Mouse (Mus musculus) liver (tissue): ENCODE measurements at regions not wholly inside any gene's neighbourhood (a gene's known extent, or its start where the extent isn't known, plus 50 kb on each side); places are given as distances from the start of the nearest gene placed in this dataset.

Experiments
- DNase-seq: peaks from one replicate; pipeline ENCODE4 v3.0.0-alpha.2; 2020; ENCODE audit warnings: mixed read lengths

DNA sequence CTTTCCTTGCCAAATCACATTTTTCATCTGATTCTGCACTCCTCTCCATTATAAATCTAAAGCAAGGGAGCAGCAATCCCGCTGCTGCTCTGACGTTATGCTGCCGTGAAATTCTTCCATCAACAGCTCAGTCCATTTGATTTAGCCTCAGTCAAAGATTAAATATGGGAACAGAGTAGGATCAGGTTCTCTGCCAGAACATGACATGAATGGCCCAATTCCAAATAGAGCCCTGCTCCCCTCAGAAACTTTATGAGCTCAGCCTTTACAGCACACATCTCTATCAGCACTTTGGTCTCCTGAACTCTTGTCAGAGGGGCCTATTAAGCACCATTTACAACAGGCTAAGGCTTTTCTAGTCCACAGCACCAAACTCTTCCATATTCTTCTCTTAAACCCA is 332.3 kb downstream of the Prr30 start:
- DNase-seq, result no peak

DNA sequence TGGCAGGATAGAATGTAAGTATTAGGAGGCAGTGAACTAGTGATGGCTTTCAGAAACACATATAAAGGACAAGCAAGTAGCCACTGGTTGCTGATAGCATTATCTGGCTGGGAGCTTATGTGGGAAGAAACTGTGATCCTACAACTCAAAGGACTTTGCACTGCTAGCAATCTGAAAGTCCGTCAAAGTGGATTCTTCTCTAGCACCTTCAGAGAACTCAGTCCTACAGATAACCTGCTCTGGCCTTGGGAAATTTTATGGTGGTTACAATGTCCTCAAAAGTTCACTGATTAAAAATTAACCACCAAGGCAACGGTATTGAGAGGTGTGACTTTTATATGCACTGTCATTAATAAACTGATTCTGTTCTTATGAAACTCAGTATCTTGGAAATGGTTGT is 335.3 kb downstream of the Prr30 start:
- no peak for DNase-seq

DNA sequence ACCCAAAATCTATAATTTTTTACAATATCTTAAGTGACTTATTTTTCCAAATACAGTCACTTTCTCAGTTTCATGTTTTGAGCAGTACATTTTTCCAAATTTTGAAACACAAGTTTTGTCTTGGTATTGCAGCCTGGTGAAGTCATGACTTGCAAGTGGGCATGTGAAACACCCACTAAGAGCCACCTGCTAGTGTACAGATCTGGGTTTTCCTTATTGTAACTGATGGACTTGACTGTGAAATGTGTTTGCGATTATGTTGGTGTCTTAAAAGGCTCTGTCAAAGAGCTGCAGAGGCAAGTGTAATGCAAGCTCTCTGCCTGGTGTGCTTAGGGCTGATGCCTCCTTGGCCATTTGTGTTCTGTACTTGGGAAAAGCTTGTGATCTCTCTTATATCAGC is 336.0 kb downstream of the Prr30 start:
- no peak for DNase-seq

DNA sequence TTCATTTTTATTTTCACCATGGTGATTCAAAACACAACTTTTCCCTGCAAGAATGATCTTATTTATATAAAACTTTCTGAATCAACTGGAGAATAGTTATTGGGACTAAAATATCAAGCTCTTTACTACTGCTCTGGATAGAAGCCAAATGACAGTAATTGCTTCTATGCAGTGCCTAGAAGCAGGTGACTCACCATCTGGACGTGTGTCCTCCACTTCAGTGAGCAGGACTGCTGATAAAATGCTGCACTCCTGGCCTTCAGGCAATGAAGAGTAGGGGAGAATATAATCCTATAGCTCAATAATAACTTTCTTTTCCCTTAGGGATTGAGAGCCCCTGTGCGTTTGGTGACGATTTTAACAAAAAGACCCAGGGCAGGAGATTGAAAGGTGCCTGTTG is 357.3 kb downstream of the Prr30 start:
- DNase-seq, result no peak
